14 mouse cellular contexts compared by ENCODE assay signal in the genomic region with DNA sequence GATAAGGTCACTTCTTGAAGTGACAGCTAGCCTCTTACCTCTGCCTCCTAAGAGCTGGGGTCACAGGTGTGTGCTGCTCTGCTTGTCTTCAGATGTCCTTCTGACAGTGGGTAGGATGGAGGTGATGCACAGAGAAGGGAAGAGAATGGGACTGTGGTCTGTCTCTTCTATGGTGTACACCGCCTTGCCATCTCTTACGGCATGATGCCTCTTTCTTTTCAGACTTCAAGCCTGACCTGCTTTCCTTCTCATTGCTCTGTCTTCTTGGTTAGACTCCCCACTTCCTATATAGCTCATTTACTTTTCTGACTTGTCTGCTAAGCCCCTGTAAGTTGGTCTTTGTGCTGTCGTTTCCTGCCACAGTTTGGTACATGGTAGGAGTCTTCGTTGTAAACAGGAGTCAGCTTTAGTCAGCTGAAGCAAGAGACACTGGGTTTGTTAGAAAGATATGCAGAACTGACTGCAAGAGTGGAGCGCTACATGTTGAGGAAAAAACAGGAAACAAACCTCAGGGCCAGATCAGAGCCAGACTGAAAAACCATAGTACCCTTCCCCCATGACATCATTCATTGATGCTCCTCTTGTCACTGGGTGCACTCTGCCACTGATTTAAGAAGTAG. TPM values are rescaled to one million over a fixed set of nuclear protein-coding genes. Genes with fewer than 3 reads are reported as not detected.
A peak's percentile ranks its signal among the peaks of the same experiment; 100 is the strongest.
DNase-seq lines count a peak whose midpoint lies in the region; ATAC-seq and TF ChIP-seq lines count a peak whose summit lies in the region.
"Had no signal": no experiment of that assay in that cellular context is flagged by ENCODE, and none has a peak within 500 bp of the region (broad histone marks: within the 10 kb centered on the region; RNA-seq: fewer than 3 reads in every experiment).

No protein-coding gene starts in this region.

- peaks cover 7% of the 10 kb centered on the region for H3K4me1 ChIP-seq in bone marrow, adult 2 months (ENCODE audit: control insufficient read depth, insufficient read depth, low read length)
- H3K4me1 ChIP-seq: neural tube, embryonic 15.5 days had no signal

- no peak for TF ChIP-seq POLR2A in bone marrow, adult 2 months (IDR thresholded peaks at IDR 0.05; ENCODE audit: borderline replicate concordance, control insufficient read depth, low read depth, low read length)

- TF ChIP-seq CTCF in bone marrow, adult 2 months (IDR thresholded peaks at IDR 0.05; ENCODE audit: control insufficient read depth, insufficient read depth, low read length): no peak

- DNase-seq in spleen, postnatal 36 days (ENCODE audit: low spot score in 2 of 2): peak; percentile 34 to 39
- no peak for DNase-seq in spleen, adult 18-20 months
- DNase-seq in adipocyte (ENCODE audit: low spot score): no peak
- DNase-seq in layer of hippocampus, postnatal 14 days (ENCODE audit: low spot score in 2 of 2): no peak
- no peak for DNase-seq in cerebellum, adult 9-10 months
- DNase-seq: adrenal gland, postnatal 14 days; cerebellum, postnatal 36 days; heart, postnatal 14 days; layer of hippocampus, adult 9-11 months; right cerebral cortex, adult 18-20 months had no signal

- WGBS in bone marrow, adult 2 months: 22% methylated on average over 5 of the region's 5 CpGs

- peak; percentile 42 for ATAC-seq in monocyte, adult 5-6 weeks (replicated peaks; ENCODE audit: insufficient number of reproducible peaks, low FRiP score, low TSS enrichment, poor library complexity, severe bottlenecking)

- peak overlapping the region; percentile 50; the same call in 1 of the 2 replicates for H3K27ac ChIP-seq in bone marrow, adult 2 months (ENCODE audit: control insufficient read depth, insufficient read depth, low read depth, low read length, poor library complexity)
- H3K27ac ChIP-seq: kidney, postnatal 0 days; neural tube, embryonic 15.5 days had no signal

- H3K4me3 ChIP-seq in bone marrow, adult 2 months (replicated peaks; ENCODE audit: control insufficient read depth, low read depth, low read length): no peak overlapping the region
- H3K4me3 ChIP-seq: neural tube, embryonic 15.5 days had no signal

RNA-seq across cellular contexts. Expression of a gene that starts 13.4 kb away (rescaled TPM):
- 77.2 and 86.3 TPM in 2 replicates for polyA plus RNA-seq in bone marrow, adult 2 months (2011; ENCODE audit: insufficient read depth, insufficient read length, low replicate concordance, missing spikeins)
- 221 to 285 TPM (median 274 TPM) in 3 replicates for total RNA-seq in monocyte, adult 5-6 weeks (2017)
- 10 to 100 TPM; 48.7 to 52.2 TPM for total RNA-seq in layer of hippocampus, postnatal 14 days (2021)

Comparison
In these comparisons a context has a peak if more than half of its experiments do, and no peak if none do; other contexts are left out.
1. DNase-seq: peak in spleen, postnatal 36 days (2 of 2); none in spleen, adult 18-20 months (0 of 2), adipocyte (single experiment), layer of hippocampus, postnatal 14 days (0 of 2) and cerebellum, adult 9-10 months (single experiment).